Mouse (Mus musculus) spleen, adult 2 months (tissue): ENCODE measurements around the gene Lrp6.

Source experiments
- CTCF ChIP-seq: fragments of 200-500 bp; IDR thresholded peaks from 2 replicates; pipeline ENCODE4 v1.5.1; 2011; ENCODE audit warnings: mild to moderate bottlenecking, inconsistent platforms; ENCODE audit not compliant: insufficient read depth, insufficient read length, insufficient replicate concordance; ENCODE audit errors: extremely low read depth
- POLR2A ChIP-seq: fragments of 200-500 bp; IDR thresholded peaks from 2 replicates; pipeline ENCODE4 v1.6.1; 2011; ENCODE audit warnings: low read depth, low read length, inconsistent platforms

GRCm38 (mm10) chr6:134584616-134585015 is 17.9 kb upstream of the Lrp6 start:
- TF ChIP-seq POLR2A (no peak), CTCF (no peak)
